Mouse (Mus musculus) cerebellum, postnatal 10 days (tissue): ENCODE measurements around the gene Gtpbp2.

Experiments
- DNase-seq, 2 experiments: peaks; one replicate each; pipeline ENCODE4 v3.0.0; 2021; ENCODE audit warnings: mixed read lengths in 2 of 2

Gene Gtpbp2

DNA sequence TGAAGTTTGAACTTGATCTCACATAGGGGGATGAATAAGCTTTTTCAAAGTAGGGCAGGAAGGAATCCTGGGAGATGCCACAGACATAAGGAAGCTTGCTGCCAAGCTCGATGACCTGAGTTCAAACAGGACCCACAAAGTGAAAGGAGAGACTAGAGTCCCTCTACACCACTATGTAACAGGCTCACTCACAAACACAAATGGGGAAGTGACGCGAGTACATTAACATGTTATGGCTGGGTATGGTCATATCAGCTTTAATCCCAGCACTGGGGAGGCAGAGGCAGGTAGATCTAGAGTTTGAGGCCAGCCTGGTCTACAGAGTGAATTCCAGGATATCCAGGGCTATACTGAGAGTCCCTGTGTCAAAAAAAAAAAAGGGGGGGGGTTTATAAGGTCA lies 6.5 kb upstream of the Gtpbp2 start:
- no peak for DNase-seq

GRCm38 (mm10) chr17:46156680-46157079 lies 4.2 kb upstream of the Gtpbp2 start:
- DNase-seq, result no peak

GRCm38 (mm10) chr17:46157131-46157530 lies 3.7 kb upstream of the Gtpbp2 start:
- DNase-seq, result no peak

GRCm38 (mm10) chr17:46159236-46159635 lies 1.6 kb upstream of the Gtpbp2 start:
- no peak for DNase-seq

DNA sequence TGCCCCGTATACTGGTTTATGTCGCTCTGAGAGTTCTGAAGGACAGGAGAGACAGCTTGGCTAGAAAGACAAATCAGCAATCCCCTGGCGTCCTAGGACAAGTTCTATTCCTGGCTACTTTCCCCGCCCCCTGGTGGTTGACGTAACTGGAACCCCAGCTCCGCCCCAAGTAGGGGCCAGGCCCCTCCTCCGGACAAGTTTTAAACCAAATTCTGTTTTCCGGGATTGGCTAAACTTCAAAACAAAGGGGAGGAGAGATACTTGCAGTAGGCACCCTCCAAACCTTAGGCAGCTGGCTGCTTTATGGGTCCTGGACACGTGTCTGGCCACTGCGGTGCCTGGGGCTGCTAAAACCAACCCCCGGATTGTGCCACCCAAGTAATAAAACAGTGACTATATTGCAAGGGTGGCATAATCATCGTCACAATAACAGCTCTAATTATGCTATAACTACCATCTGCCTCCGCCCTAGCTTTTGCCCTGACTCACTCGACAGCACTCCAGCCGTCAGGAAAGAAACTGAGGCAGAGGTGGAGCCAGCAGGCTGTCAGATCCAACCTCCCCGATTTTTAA lies 656 bp upstream of the Gtpbp2 start:
- peak; percentile 90 to 91 for DNase-seq

GRCm38 (mm10) chr17:46161179-46161578 lies 347 bp downstream of the Gtpbp2 start:
- DNase-seq, result no peak

GRCm38 (mm10) chr17:46161710-46162109 lies 878 bp downstream of the Gtpbp2 start:
- DNase-seq, result no peak

- peak in 1 of 2 experiments; percentile 17 for DNase-seq
Measured at GRCm38 (mm10) chr17:46162551-46162950, 1.7 kb downstream of the Gtpbp2 start.

DNA sequence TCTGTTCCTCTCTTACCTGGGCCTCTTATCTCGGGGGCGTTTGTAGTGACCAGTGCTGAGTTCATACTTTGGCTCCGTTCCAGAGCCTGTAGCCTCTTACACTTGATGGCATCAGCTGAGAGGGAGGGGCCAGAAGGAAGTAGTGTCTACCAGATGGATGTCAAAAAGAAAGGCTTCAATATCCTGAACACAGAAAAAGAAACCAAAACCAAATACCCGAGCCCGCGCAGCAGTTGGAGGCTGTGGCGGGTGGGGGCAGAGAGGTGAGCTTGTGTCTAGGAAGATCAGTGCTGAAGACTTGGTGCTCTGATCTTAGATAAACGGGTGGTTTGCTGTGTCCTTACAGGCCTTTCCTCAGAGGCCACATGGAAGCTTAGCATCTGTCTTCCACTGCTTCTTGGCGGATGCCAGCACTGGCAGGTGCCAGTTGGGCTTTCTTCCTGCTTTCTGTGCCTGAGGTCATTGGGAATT lies 2.2 kb downstream of the Gtpbp2 start:
- DNase-seq, result peak; percentile 68

- no peak for DNase-seq
Measured at GRCm38 (mm10) chr17:46164301-46164700, 3.5 kb downstream of the Gtpbp2 start.

- DNase-seq, result no peak
Measured at GRCm38 (mm10) chr17:46164791-46165190, 4.0 kb downstream of the Gtpbp2 start.

- peak in 1 of 2 experiments; percentile 17 for DNase-seq
Measured at GRCm38 (mm10) chr17:46165460-46165859, 4.6 kb downstream of the Gtpbp2 start.

- peak; percentile 72 to 75 for DNase-seq
Measured at GRCm38 (mm10) chr17:46166270-46166669, 5.4 kb downstream of the Gtpbp2 start.

- DNase-seq, result peak; percentile 53 to 64
Measured at GRCm38 (mm10) chr17:46167014-46167413, 6.2 kb downstream of the Gtpbp2 start.

- DNase-seq, result peak in 1 of 2 experiments; percentile 15
Measured at GRCm38 (mm10) chr17:46168318-46168717, 7.5 kb downstream of the Gtpbp2 start.

- DNase-seq, result no peak
Measured at GRCm38 (mm10) chr17:46168768-46169167, 7.9 kb downstream of the Gtpbp2 start.

- DNase-seq, result peak; percentile 57 to 71
Measured at GRCm38 (mm10) chr17:46170538-46170937, 9.7 kb downstream of the Gtpbp2 start.

GRCm38 (mm10) chr17:46182273-46182672 lies 21.4 kb downstream of the Gtpbp2 start:
- peak in 1 of 2 experiments; percentile 39 for DNase-seq

GRCm38 (mm10) chr17:46188829-46189228 lies 28.0 kb downstream of the Gtpbp2 start:
- no peak for DNase-seq

- DNase-seq, result no peak
Measured at GRCm38 (mm10) chr17:46201151-46201550, 40.3 kb downstream of the Gtpbp2 start.

DNA sequence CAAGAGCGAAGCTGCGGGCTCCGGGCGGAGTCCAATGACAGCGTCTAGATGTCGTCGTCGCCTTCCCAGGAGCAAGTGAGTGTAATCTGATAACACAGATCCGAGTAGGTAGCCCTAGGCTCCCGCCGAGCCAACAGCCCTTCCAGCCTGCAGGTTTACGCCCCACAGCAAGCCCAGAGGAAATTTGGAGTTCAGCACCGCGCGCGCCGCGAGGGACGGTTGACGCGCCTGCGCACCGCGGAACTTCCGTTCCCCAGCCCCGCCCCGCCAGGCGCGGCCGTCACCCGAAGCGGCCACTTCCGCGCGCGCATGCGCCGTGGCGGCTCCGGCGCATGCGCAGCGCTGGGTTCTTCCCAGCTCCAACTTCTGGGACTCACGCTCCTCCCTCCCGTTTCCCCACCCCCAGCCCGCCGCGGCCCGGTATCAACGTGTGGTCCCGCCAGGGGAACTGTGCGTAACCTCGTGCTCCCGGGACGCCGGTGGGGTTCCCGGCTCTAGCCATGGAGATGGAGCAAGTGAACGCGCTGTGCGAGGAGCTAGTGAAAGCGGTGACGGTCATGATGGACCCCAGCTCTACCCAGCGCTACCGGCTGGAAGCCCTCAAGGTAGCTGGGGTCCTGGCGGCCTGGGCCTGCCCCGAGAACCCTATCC lies 41.7 kb downstream of the Gtpbp2 start, which contains the start of the genes Polh and Xpo5:
Gene Polh, minus strand, starts transcription at position 225 of the 651 bp plus-strand sequence.
Gene Xpo5, plus strand, starts transcription at position 362 of the 651 bp plus-strand sequence.
- peak; percentile 96 to 97 for DNase-seq

DNA sequence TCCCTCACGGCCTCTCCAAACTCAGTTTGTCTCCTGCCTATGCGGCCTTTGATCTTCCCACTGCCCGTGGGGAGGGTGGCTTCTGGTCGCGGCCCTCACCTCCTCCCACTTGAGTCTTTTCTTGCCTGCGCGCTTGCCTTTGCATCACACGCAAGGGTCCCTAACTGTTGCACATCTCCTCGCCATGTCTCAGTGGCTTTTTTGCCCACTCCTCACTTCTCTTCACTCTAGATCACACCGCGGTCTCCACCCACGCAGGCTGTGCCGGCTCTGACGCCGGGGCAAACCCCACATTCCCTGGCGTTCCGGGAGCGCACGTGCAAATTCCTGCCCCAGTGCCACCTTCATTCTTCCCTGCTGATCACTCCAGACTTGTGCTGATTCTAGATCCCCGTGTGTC lies 42.2 kb downstream of the Gtpbp2 start:
- DNase-seq, result no peak

- no peak for DNase-seq
Measured at GRCm38 (mm10) chr17:46206676-46207075, 45.8 kb downstream of the Gtpbp2 start.

DNA sequence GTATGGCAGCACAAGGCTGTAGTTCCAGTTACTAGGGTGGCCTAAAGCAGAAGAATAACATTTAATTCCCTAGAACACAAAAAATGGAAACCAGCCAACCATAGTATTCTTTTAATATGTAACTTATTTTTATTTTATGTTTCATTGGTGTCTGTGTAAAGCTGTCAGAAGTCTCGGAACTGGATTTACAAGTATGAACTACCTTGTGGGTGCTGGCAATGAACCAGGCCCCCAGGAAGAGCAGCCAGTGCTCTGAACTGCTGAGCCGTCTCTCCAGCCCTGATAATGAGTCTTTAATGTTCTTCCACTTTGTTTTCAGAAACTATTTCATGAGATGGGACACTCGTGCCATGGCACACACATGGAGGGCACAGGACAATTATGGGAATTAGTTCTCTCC lies 49.7 kb downstream of the Gtpbp2 start:
- no peak for DNase-seq
